Mouse (Mus musculus) ovary, adult 18-20 months (tissue): ENCODE data around the gene Tbxa2r.

ENCODE experiments used
- DNase-seq: peaks from one replicate; pipeline ENCODE4 v3.0.0; 2022; ENCODE audit warnings: low spot score, mixed read lengths

Gene Tbxa2r

GRCm38 (mm10) chr10:81320550-81321347, 7.8 kb upstream of the Tbxa2r start, which contains the start of gene Cactin:
Cactin (plus strand) TSS chr10:81321103.
- peak; percentile 100 for DNase-seq

- no peak for DNase-seq
These were observed 7.1 kb upstream of the Tbxa2r start for GRCm38 (mm10) chr10:81321436-81321835.

- DNase-seq = no peak
These were observed 6.1 kb upstream of the Tbxa2r start for GRCm38 (mm10) chr10:81322444-81322843.

GRCm38 (mm10) chr10:81323141-81323775, 5.3 kb upstream of the Tbxa2r start:
- DNase-seq = no peak

GRCm38 (mm10) chr10:81323791-81324530, 4.6 kb upstream of the Tbxa2r start:
- no peak for DNase-seq

GRCm38 (mm10) chr10:81325176-81325575, 3.4 kb upstream of the Tbxa2r start:
- DNase-seq = no peak

- DNase-seq = no peak
These were observed 2.8 kb upstream of the Tbxa2r start for GRCm38 (mm10) chr10:81325781-81326180.

GRCm38 (mm10) chr10:81326858-81327257, 1.7 kb upstream of the Tbxa2r start:
- no peak for DNase-seq

- DNase-seq = no peak
These were observed 572 bp upstream of the Tbxa2r start for GRCm38 (mm10) chr10:81327959-81328358.

GRCm38 (mm10) chr10:81329194-81329975, 854 bp downstream of the Tbxa2r start:
- DNase-seq = no peak

GRCm38 (mm10) chr10:81330007-81330406, 1.5 kb downstream of the Tbxa2r start:
- DNase-seq = no peak

GRCm38 (mm10) chr10:81332277-81332676, 3.7 kb downstream of the Tbxa2r start:
- DNase-seq = no peak

GRCm38 (mm10) chr10:81334324-81334723, 5.8 kb downstream of the Tbxa2r start:
- DNase-seq = no peak

- no peak for DNase-seq
These were observed 7.1 kb downstream of the Tbxa2r start for GRCm38 (mm10) chr10:81335393-81336340.

GRCm38 (mm10) chr10:81336558-81336957, 8.0 kb downstream of the Tbxa2r start:
- DNase-seq = no peak

GRCm38 (mm10) chr10:81340551-81341332, 12.2 kb downstream of the Tbxa2r start:
- DNase-seq = no peak

- DNase-seq = no peak
These were observed 12.9 kb downstream of the Tbxa2r start for GRCm38 (mm10) chr10:81341333-81341949.

GRCm38 (mm10) chr10:81342686-81343505, 14.4 kb downstream of the Tbxa2r start, which contains the start of gene Gipc3:
Gipc3 (minus strand) TSS chr10:81343266.
- no peak for DNase-seq
